Mouse (Mus musculus): Measurements from ENCODE around the gene C1ql1.

The C1ql1 gene

GRCm38 (mm10) chr11:102958870-102959269 lies 12.4 kb upstream of the C1ql1 start:
- no peak for DNase-seq (ENCODE audit: low spot score in 2 of 2)

GRCm38 (mm10) chr11:102958431-102958830 lies 11.9 kb upstream of the C1ql1 start:
- no peak for DNase-seq (ENCODE audit: low spot score in 2 of 2)

- no peak for DNase-seq (ENCODE audit: low spot score in 2 of 2)
Observed at GRCm38 (mm10) chr11:102957692-102958091, 11.2 kb upstream of the C1ql1 start.

- DNase-seq (ENCODE audit: low spot score in 2 of 2): no peak
Observed at GRCm38 (mm10) chr11:102956962-102957614, 10.6 kb upstream of the C1ql1 start.

GRCm38 (mm10) chr11:102952922-102953321 lies 6.4 kb upstream of the C1ql1 start:
- no peak for DNase-seq (ENCODE audit: low spot score in 2 of 2)

- DNase-seq (ENCODE audit: low spot score in 2 of 2): peak; percentile 36 to 39
Observed at GRCm38 (mm10) chr11:102948043-102948961, 1.8 kb upstream of the C1ql1 start.

GRCm38 (mm10) chr11:102946992-102947343 lies 480 bp upstream of the C1ql1 start:
- DNase-seq (ENCODE audit: low spot score in 2 of 2): no peak

GRCm38 (mm10) chr11:102945306-102946264 lies 903 bp downstream of the C1ql1 start:
- no peak for DNase-seq (ENCODE audit: low spot score in 2 of 2)

- no peak for DNase-seq (ENCODE audit: low spot score in 2 of 2)
Observed at GRCm38 (mm10) chr11:102941236-102941635, 5.3 kb downstream of the C1ql1 start.

- DNase-seq (ENCODE audit: low spot score in 2 of 2): no peak
Observed at GRCm38 (mm10) chr11:102939024-102939675, 7.3 kb downstream of the C1ql1 start.

- no peak for DNase-seq (ENCODE audit: low spot score in 2 of 2)
Observed at GRCm38 (mm10) chr11:102937529-102938182, 8.8 kb downstream of the C1ql1 start.

GRCm38 (mm10) chr11:102936272-102936671 lies 10.2 kb downstream of the C1ql1 start:
- DNase-seq (ENCODE audit: low spot score in 2 of 2): no peak

- DNase-seq (ENCODE audit: low spot score in 2 of 2): no peak
Observed at GRCm38 (mm10) chr11:102930672-102931071, 15.8 kb downstream of the C1ql1 start.

GRCm38 (mm10) chr11:102925351-102925717 lies 21.2 kb downstream of the C1ql1 start:
- no peak for DNase-seq (ENCODE audit: low spot score in 2 of 2)

GRCm38 (mm10) chr11:102924557-102925350 lies 21.7 kb downstream of the C1ql1 start, which contains the start of gene Kif18b:
Gene Kif18b, minus strand, starts transcription at chr11:102925124.
- DNase-seq (ENCODE audit: low spot score in 2 of 2): peak; percentile 88 to 94

- no peak for DNase-seq (ENCODE audit: low spot score in 2 of 2)
Observed at GRCm38 (mm10) chr11:102921491-102921890, 25.0 kb downstream of the C1ql1 start.

- DNase-seq (ENCODE audit: low spot score in 2 of 2): no peak
Observed at GRCm38 (mm10) chr11:102918077-102918476, 28.4 kb downstream of the C1ql1 start.

GRCm38 (mm10) chr11:102915380-102915779 lies 31.1 kb downstream of the C1ql1 start:
- no peak for DNase-seq (ENCODE audit: low spot score in 2 of 2)

GRCm38 (mm10) chr11:102911376-102911775 lies 35.1 kb downstream of the C1ql1 start:
- DNase-seq (ENCODE audit: low spot score in 2 of 2): no peak

GRCm38 (mm10) chr11:102903654-102904053 lies 42.8 kb downstream of the C1ql1 start:
- no peak for DNase-seq (ENCODE audit: low spot score in 2 of 2)

Data from frontal cortex, postnatal 36 days (tissue).